In the genomic region with DNA sequence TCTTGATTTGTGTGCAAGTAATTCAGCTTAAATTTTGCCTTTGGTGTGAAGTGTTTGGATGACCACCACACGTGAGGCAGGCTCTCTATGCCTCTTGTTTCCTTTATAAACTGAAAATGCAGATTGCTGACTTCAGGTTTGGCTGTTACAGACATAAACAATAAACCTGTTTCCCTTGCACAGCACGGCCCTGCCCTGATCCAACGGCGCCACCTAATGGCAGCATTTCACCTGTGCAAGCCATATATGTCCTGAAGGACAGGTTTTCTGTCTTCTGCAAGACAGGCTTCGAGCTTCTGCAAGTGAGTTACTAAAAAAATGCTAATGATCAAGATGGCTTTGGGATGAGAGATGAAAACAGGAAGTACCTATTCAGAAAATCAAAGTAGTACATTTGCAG, we compare ENCODE assay signal across 10 mouse cellular contexts. TPM values are rescaled to one million over a fixed set of nuclear protein-coding genes. Genes with fewer than 3 reads are reported as not detected.
A peak's percentile ranks its signal among the peaks of the same experiment; 100 is the strongest.
DNase-seq lines count a peak whose midpoint lies in the region; ATAC-seq and TF ChIP-seq lines count a peak whose summit lies in the region.
"Had no signal": no experiment of that assay in that cellular context is flagged by ENCODE, and none has a peak within 500 bp of the region (broad histone marks: within the 10 kb centered on the region; RNA-seq: fewer than 3 reads in every experiment).

No protein-coding gene starts in this region.

- 30% methylated on average over 5 of the region's 5 CpGs for WGBS in midbrain, embryonic 14.5 days
- WGBS in midbrain, embryonic 16.5 days: 23% methylated on average over 5 of the region's 5 CpGs
- 29% methylated on average over 5 of the region's 5 CpGs for WGBS in forebrain, embryonic 14.5 days
- 28% methylated on average over 5 of the region's 5 CpGs for WGBS in hindbrain, embryonic 16.5 days
- 32% methylated on average over 5 of the region's 5 CpGs for WGBS in limb, embryonic 11.5 days

- H3K27ac ChIP-seq in midbrain, embryonic 14.5 days (replicated peaks; ENCODE audit: low read depth, low read length): no peak overlapping the region
- no peak overlapping the region for H3K27ac ChIP-seq in midbrain, embryonic 16.5 days (ENCODE audit: low read length)
- no peak overlapping the region for H3K27ac ChIP-seq in bone marrow macrophage, adult 2 months (ENCODE audit: insufficient read depth, low read depth, low read length)
- H3K27ac ChIP-seq in forebrain, embryonic 14.5 days (ENCODE audit: low read depth, low read length): no peak overlapping the region
- no peak overlapping the region for H3K27ac ChIP-seq in hindbrain, embryonic 16.5 days (ENCODE audit: low read depth, low read length)
- H3K27ac ChIP-seq in limb, embryonic 11.5 days (replicated peaks; ENCODE audit: low read depth, low read length): no peak overlapping the region

- peak; percentile 62; the same call in 1 of the 2 replicates for TF ChIP-seq CTCF in bone marrow macrophage, adult 2 months (IDR thresholded peaks at IDR 0.05; ENCODE audit: low read depth, low read length)

- no peak overlapping the region for H3K4me2 ChIP-seq in midbrain, embryonic 14.5 days (ENCODE audit: low read length)
- no peak overlapping the region for H3K4me2 ChIP-seq in midbrain, embryonic 16.5 days (ENCODE audit: low read length)
- no peak overlapping the region for H3K4me2 ChIP-seq in forebrain, embryonic 14.5 days (ENCODE audit: low read length)
- no peak overlapping the region for H3K4me2 ChIP-seq in hindbrain, embryonic 16.5 days (ENCODE audit: low read length)
- H3K4me2 ChIP-seq in limb, embryonic 11.5 days (ENCODE audit: low read depth, severe bottlenecking): no peak overlapping the region

- no peaks in the 10 kb centered on the region for H3K9me3 ChIP-seq in midbrain, embryonic 14.5 days (ENCODE audit: control insufficient read depth, low read length)
- no peaks in the 10 kb centered on the region for H3K9me3 ChIP-seq in midbrain, embryonic 16.5 days (replicated peaks; ENCODE audit: control insufficient read depth, low read length, poor library complexity, severe bottlenecking)
- H3K9me3 ChIP-seq in forebrain, embryonic 14.5 days (replicated peaks; ENCODE audit: control insufficient read depth, low read length): no peaks in the 10 kb centered on the region
- H3K9me3 ChIP-seq in hindbrain, embryonic 16.5 days (ENCODE audit: control insufficient read depth, low read length): no peaks in the 10 kb centered on the region
- H3K9me3 ChIP-seq in limb, embryonic 11.5 days (ENCODE audit: control insufficient read depth, low read length): no peaks in the 10 kb centered on the region

- no peaks in the 10 kb centered on the region for H3K4me1 ChIP-seq in midbrain, embryonic 14.5 days (ENCODE audit: control insufficient read depth, insufficient read depth, low read length)
- no peaks in the 10 kb centered on the region for H3K4me1 ChIP-seq in midbrain, embryonic 16.5 days (ENCODE audit: control insufficient read depth, insufficient read depth, low read length)
- H3K4me1 ChIP-seq in bone marrow macrophage, adult 2 months (ENCODE audit: control insufficient read depth, insufficient read depth, low read length): peaks cover 2% of the 10 kb centered on the region; the same call in 1 of the 2 replicates
- no peaks in the 10 kb centered on the region for H3K4me1 ChIP-seq in forebrain, embryonic 14.5 days (ENCODE audit: control insufficient read depth, insufficient read depth, low read length)
- no peaks in the 10 kb centered on the region; the same call in 1 of the 2 replicates for H3K4me1 ChIP-seq in hindbrain, embryonic 16.5 days (ENCODE audit: control insufficient read depth, insufficient read depth, low read depth, low read length)
- H3K4me1 ChIP-seq in limb, embryonic 11.5 days (ENCODE audit: control insufficient read depth, insufficient read depth, low read length): no peaks in the 10 kb centered on the region

- no peak overlapping the region for H3K9ac ChIP-seq in midbrain, embryonic 14.5 days (replicated peaks; ENCODE audit: low read length)
- H3K9ac ChIP-seq in midbrain, embryonic 16.5 days (ENCODE audit: low read depth, low read length): no peak overlapping the region
- H3K9ac ChIP-seq in forebrain, embryonic 14.5 days (ENCODE audit: low read length): no peak overlapping the region
- H3K9ac ChIP-seq in hindbrain, embryonic 16.5 days (ENCODE audit: low read depth, low read length): no peak overlapping the region
- no peak overlapping the region for H3K9ac ChIP-seq in limb, embryonic 11.5 days (ENCODE audit: low read length)

- no peak overlapping the region for H3K4me3 ChIP-seq in midbrain, embryonic 14.5 days (replicated peaks; ENCODE audit: low read depth, low read length)
- no peak overlapping the region for H3K4me3 ChIP-seq in midbrain, embryonic 16.5 days (ENCODE audit: low read depth, low read length)
- H3K4me3 ChIP-seq in bone marrow macrophage, adult 2 months (ENCODE audit: insufficient read depth, low read length): no peak overlapping the region
- no peak overlapping the region for H3K4me3 ChIP-seq in forebrain, embryonic 14.5 days (ENCODE audit: low read depth, low read length)
- H3K4me3 ChIP-seq in hindbrain, embryonic 16.5 days (ENCODE audit: low read length): no peak overlapping the region
- no peak overlapping the region for H3K4me3 ChIP-seq in limb, embryonic 11.5 days (ENCODE audit: low read depth, low read length)

- H3K36me3 ChIP-seq in midbrain, embryonic 14.5 days (ENCODE audit: control insufficient read depth, insufficient read depth, low read length): peaks cover 26% of the 10 kb centered on the region
- H3K36me3 ChIP-seq in midbrain, embryonic 16.5 days (ENCODE audit: control insufficient read depth, insufficient read depth, low read length): no peaks in the 10 kb centered on the region
- H3K36me3 ChIP-seq in forebrain, embryonic 14.5 days (ENCODE audit: control insufficient read depth, insufficient read depth, low read length): peaks cover 17% of the 10 kb centered on the region; the same call in 1 of the 2 replicates
- H3K36me3 ChIP-seq in hindbrain, embryonic 16.5 days (ENCODE audit: control insufficient read depth, insufficient read depth, low read length): 0 out of 2 replicates have a peak, but pooled peaks cover 2% of the 10 kb centered on the region
- H3K36me3 ChIP-seq in limb, embryonic 11.5 days (ENCODE audit: control insufficient read depth, insufficient read depth, low read length): no peaks in the 10 kb centered on the region; the same call in 1 of the 2 replicates

- no peaks in the 10 kb centered on the region for H3K27me3 ChIP-seq in midbrain, embryonic 14.5 days (ENCODE audit: control insufficient read depth, insufficient read depth, low read length)
- H3K27me3 ChIP-seq in midbrain, embryonic 16.5 days (ENCODE audit: control insufficient read depth, insufficient read depth, low read depth, low read length): no peaks in the 10 kb centered on the region
- H3K27me3 ChIP-seq in forebrain, embryonic 14.5 days (replicated peaks; ENCODE audit: control insufficient read depth, insufficient read depth, low read length): no peaks in the 10 kb centered on the region
- no peaks in the 10 kb centered on the region for H3K27me3 ChIP-seq in hindbrain, embryonic 16.5 days (replicated peaks; ENCODE audit: control insufficient read depth, insufficient read depth, low read length)
- H3K27me3 ChIP-seq in limb, embryonic 11.5 days (ENCODE audit: control insufficient read depth, insufficient read depth, low read length): no peaks in the 10 kb centered on the region

- ATAC-seq in midbrain, embryonic 14.5 days (ENCODE audit: low FRiP score, low TSS enrichment): no peak
- ATAC-seq in midbrain, embryonic 16.5 days: no peak
- ATAC-seq in forebrain, embryonic 14.5 days: peak; percentile 53; the same call in 1 of the 2 replicates
- peak; percentile 27; the same call in 1 of the 2 replicates for ATAC-seq in hindbrain, embryonic 16.5 days
- ATAC-seq in limb, embryonic 11.5 days (ENCODE audit: insufficient number of reproducible peaks, low FRiP score, low TSS enrichment, low read depth): no peak

- no peak for TF ChIP-seq POLR2A in bone marrow macrophage, adult 2 months (IDR thresholded peaks at IDR 0.05; ENCODE audit: borderline replicate concordance, low read depth, low read length)

- peak; percentile 67 for DNase-seq in midbrain, embryonic 14.5 days
- peak; percentile 73 for DNase-seq in forebrain, embryonic 14.5 days (ENCODE audit: low spot score)
- peak; percentile 75 for DNase-seq in limb, embryonic 11.5 days (ENCODE audit: low spot score)
- DNase-seq in right cerebral cortex, adult 18-20 months: peak; percentile 74
- peak; percentile 59 for DNase-seq in urinary bladder, postnatal 10 days (ENCODE audit: low spot score)

RNA-seq across cellular contexts. Expression of a gene that starts 5.4 kb away (rescaled TPM):
- 0.51 and 1.00 TPM in 2 replicates for polyA plus RNA-seq in midbrain, embryonic 14.5 days (2014; fragmentation: Nextera tagmentation; extraction: Ambion mirVana)
- 1.2 TPM in 2 replicates for polyA plus RNA-seq in midbrain, embryonic 16.5 days (2015; fragmentation: Nextera tagmentation; extraction: Ambion mirVana)
- not detected in 2 replicates for polyA plus RNA-seq in bone marrow macrophage, adult 2 months (2012; ENCODE audit: insufficient read depth, insufficient read length, missing spikeins)
- 0.25 TPM in 1 of 2 replicates, not detected in the other for polyA plus RNA-seq in forebrain, embryonic 14.5 days (2014; fragmentation: Nextera tagmentation; extraction: Ambion mirVana)
- polyA plus RNA-seq in hindbrain, embryonic 16.5 days (2015; fragmentation: Nextera tagmentation; extraction: Ambion mirVana): 0.72 and 0.95 TPM in 2 replicates
- 0.16 TPM in 1 of 2 replicates, not detected in the other for polyA plus RNA-seq in limb, embryonic 11.5 days (2014; fragmentation: Nextera tagmentation; extraction: Ambion mirVana)
- polyA plus RNA-seq: stomach, embryonic 14.5 days had no signal

RNA-seq across cellular contexts. Expression of a gene that starts 16.5 kb away (rescaled TPM):
- polyA plus RNA-seq in midbrain, embryonic 14.5 days (2014; fragmentation: Nextera tagmentation; extraction: Ambion mirVana): 146 and 171 TPM in 2 replicates
- polyA plus RNA-seq in midbrain, embryonic 16.5 days (2015; fragmentation: Nextera tagmentation; extraction: Ambion mirVana): 147 and 162 TPM in 2 replicates
- 7.3 and 9.3 TPM in 2 replicates for polyA plus RNA-seq in bone marrow macrophage, adult 2 months (2012; ENCODE audit: insufficient read depth, insufficient read length, missing spikeins)
- 168 and 179 TPM in 2 replicates for polyA plus RNA-seq in forebrain, embryonic 14.5 days (2014; fragmentation: Nextera tagmentation; extraction: Ambion mirVana)
- polyA plus RNA-seq in hindbrain, embryonic 16.5 days (2015; fragmentation: Nextera tagmentation; extraction: Ambion mirVana): 179 and 186 TPM in 2 replicates
- polyA plus RNA-seq in limb, embryonic 11.5 days (2014; fragmentation: Nextera tagmentation; extraction: Ambion mirVana): 212 and 222 TPM in 2 replicates

RNA-seq across cellular contexts. Expression of a gene that starts 19.1 kb away (rescaled TPM):
- polyA plus RNA-seq in midbrain, embryonic 14.5 days (2014; fragmentation: Nextera tagmentation; extraction: Ambion mirVana): 105 and 106 TPM in 2 replicates
- polyA plus RNA-seq in midbrain, embryonic 16.5 days (2015; fragmentation: Nextera tagmentation; extraction: Ambion mirVana): 166 and 198 TPM in 2 replicates
- 180 and 197 TPM in 2 replicates for polyA plus RNA-seq in bone marrow macrophage, adult 2 months (2012; ENCODE audit: insufficient read depth, insufficient read length, missing spikeins)
- 127 and 131 TPM in 2 replicates for polyA plus RNA-seq in forebrain, embryonic 14.5 days (2014; fragmentation: Nextera tagmentation; extraction: Ambion mirVana)
- polyA plus RNA-seq in hindbrain, embryonic 16.5 days (2015; fragmentation: Nextera tagmentation; extraction: Ambion mirVana): 157 and 162 TPM in 2 replicates
- 198 and 237 TPM in 2 replicates for polyA plus RNA-seq in limb, embryonic 11.5 days (2014; fragmentation: Nextera tagmentation; extraction: Ambion mirVana)

RNA-seq across cellular contexts. Expression of a gene that starts 35.4 kb away (rescaled TPM):
- not detected in 2 replicates for polyA plus RNA-seq in midbrain, embryonic 14.5 days (2014; fragmentation: Nextera tagmentation; extraction: Ambion mirVana)
- not detected in 2 replicates for polyA plus RNA-seq in midbrain, embryonic 16.5 days (2015; fragmentation: Nextera tagmentation; extraction: Ambion mirVana)
- not detected in 2 replicates for polyA plus RNA-seq in bone marrow macrophage, adult 2 months (2012; ENCODE audit: insufficient read depth, insufficient read length, missing spikeins)
- not detected in 2 replicates for polyA plus RNA-seq in forebrain, embryonic 14.5 days (2014; fragmentation: Nextera tagmentation; extraction: Ambion mirVana)
- not detected in 2 replicates for polyA plus RNA-seq in hindbrain, embryonic 16.5 days (2015; fragmentation: Nextera tagmentation; extraction: Ambion mirVana)
- polyA plus RNA-seq in limb, embryonic 11.5 days (2014; fragmentation: Nextera tagmentation; extraction: Ambion mirVana): not detected in 2 replicates
- polyA plus RNA-seq: gonadal fat pad, adult 2 months; stomach, embryonic 14.5 days had no signal

RNA-seq across cellular contexts. Expression of a gene that starts 49.5 kb away (rescaled TPM):
- polyA plus RNA-seq in midbrain, embryonic 14.5 days (2014; fragmentation: Nextera tagmentation; extraction: Ambion mirVana): 76.5 and 93.2 TPM in 2 replicates
- 92.3 and 93.1 TPM in 2 replicates for polyA plus RNA-seq in midbrain, embryonic 16.5 days (2015; fragmentation: Nextera tagmentation; extraction: Ambion mirVana)
- 35.1 and 36.9 TPM in 2 replicates for polyA plus RNA-seq in bone marrow macrophage, adult 2 months (2012; ENCODE audit: insufficient read depth, insufficient read length, missing spikeins)
- 99.7 and 107 TPM in 2 replicates for polyA plus RNA-seq in forebrain, embryonic 14.5 days (2014; fragmentation: Nextera tagmentation; extraction: Ambion mirVana)
- polyA plus RNA-seq in hindbrain, embryonic 16.5 days (2015; fragmentation: Nextera tagmentation; extraction: Ambion mirVana): 84.8 and 92.4 TPM in 2 replicates
- 112 and 119 TPM in 2 replicates for polyA plus RNA-seq in limb, embryonic 11.5 days (2014; fragmentation: Nextera tagmentation; extraction: Ambion mirVana)

Comparison
In these comparisons a context has a peak if more than half of its experiments do, and no peak if none do; other contexts are left out.
1. ATAC-seq: peak in forebrain, embryonic 14.5 days (single experiment) and hindbrain, embryonic 16.5 days (single experiment); none in midbrain, embryonic 14.5 days (single experiment), midbrain, embryonic 16.5 days (single experiment) and limb, embryonic 11.5 days (single experiment).
2. RNA of a gene that starts 16.5 kb away (polyA plus RNA-seq): 212 to 222 TPM in limb, embryonic 11.5 days, 179 to 186 TPM in hindbrain, embryonic 16.5 days, 168 to 179 TPM in forebrain, embryonic 14.5 days, 147 to 162 TPM in midbrain, embryonic 16.5 days and 146 to 171 TPM in midbrain, embryonic 14.5 days; 7.3 to 9.3 TPM in bone marrow macrophage, adult 2 months; every median in the first group is over 10 times any median in the second.
3. Peak in every context shown above with its lines, with median percentiles within 50 percentile points of each other: DNase-seq.